Mouse (Mus musculus) intestine, embryonic 16.5 days (tissue): ENCODE data around the gene Csnk2a1. TPM values are rescaled to one million over a fixed set of nuclear protein-coding genes. Genes with fewer than 3 reads are reported as not detected.

Source experiments
- ATAC-seq: fragments of 200-750 bp; cut with Nextera tagmentation; 2 replicates; pipeline ENCODE4 v1.8.0; 2017; ENCODE audit warnings: moderate TSS enrichment, moderate library complexity
- H3K27ac ChIP-seq: fragments of 300-500 bp; sonication (generic); 2 replicates; pipeline ENCODE4 v1.5.1; 2014; ENCODE audit warnings: mild to moderate bottlenecking, low read length
- H3K27me3 ChIP-seq: fragments of 300-500 bp; sonication (generic); replicated peaks from 2 replicates; pipeline ENCODE4 v1.6.1; 2014; ENCODE audit warnings: low read length, control low read depth, mixed read lengths; ENCODE audit not compliant: control insufficient read depth, insufficient read depth
- H3K36me3 ChIP-seq: fragments of 300-500 bp; sonication (generic); 2 replicates; pipeline ENCODE4 v1.6.1; 2014; ENCODE audit warnings: low read length, control low read depth; ENCODE audit not compliant: control insufficient read depth, insufficient read depth
- H3K4me1 ChIP-seq: fragments of 300-500 bp; sonication (generic); 2 replicates; pipeline ENCODE4 v1.6.1; 2014; ENCODE audit warnings: low read length, control low read depth, mixed read lengths; ENCODE audit not compliant: control insufficient read depth, insufficient read depth
- H3K4me2 ChIP-seq: fragments of 300-500 bp; sonication (generic); 2 replicates; pipeline ENCODE4 v1.6.1; 2014; ENCODE audit warnings: low read depth, low read length, control low read depth
- H3K4me3 ChIP-seq: fragments of 300-500 bp; sonication (generic); 2 replicates; pipeline ENCODE4 v1.5.1; 2014; ENCODE audit warnings: mild to moderate bottlenecking, low read length
- H3K9ac ChIP-seq: fragments of 300-500 bp; sonication (generic); 2 replicates; pipeline ENCODE4 v1.6.1; 2014; ENCODE audit warnings: low read depth, low read length
- H3K9me3 ChIP-seq: fragments of 300-500 bp; sonication (generic); 2 replicates; pipeline ENCODE4 v1.6.1; 2016; ENCODE audit warnings: low read length, control low read depth; ENCODE audit not compliant: control insufficient read depth
- WGBS: fragments of 180-500 bp; shearing (Covaris S2); extraction: QIAGEN DNeasy Blood & Tissue Kit; methylation state at CpG from one replicate; pipeline ENCODE4 v1.1.7; 2014; 5-methylcytosine and 5-hydroxymethylcytosine counted together
- polyA plus RNA-seq: library from polyadenylated mRNA; unstranded; fragments of >200 nt; fragmentation: Nextera tagmentation; extraction: Ambion mirVana; gene quantifications from 2 replicates; pipeline ENCODE4 v1.2.1, GENCODE M21; 2015

Gene Csnk2a1
- polyA plus RNA-seq, 1 experiment from 2014 or later = 81.1 TPM

- H3K9me3 ChIP-seq = no peaks in the 10 kb centered on the region
- H3K4me1 ChIP-seq = no peaks in the 10 kb centered on the region; the same call in 1 of the 2 replicates
- H3K4me2 ChIP-seq = no peak overlapping the region
- no peak for ATAC-seq
- peaks cover 11% of the 10 kb centered on the region; the same call in 1 of the 2 replicates for H3K36me3 ChIP-seq
- no peak overlapping the region for H3K4me3 ChIP-seq
- H3K27ac ChIP-seq = no peak overlapping the region
- 80% methylated on average over 2 of the region's 2 CpGs for WGBS
- no peak overlapping the region for H3K9ac ChIP-seq
- H3K27me3 ChIP-seq = no peaks in the 10 kb centered on the region
Measured at GRCm38 (mm10) chr2:152302862-152303261, 76.2 kb downstream of the Csnk2a1 start.

- no peak overlapping the region for H3K9ac ChIP-seq
- no peaks in the 10 kb centered on the region for H3K27me3 ChIP-seq
- H3K4me3 ChIP-seq = no peak overlapping the region
- 59% methylated on average over 5 of the region's 5 CpGs for whole genome bisulfite sequencing
- peaks cover 18% of the 10 kb centered on the region for H3K36me3 ChIP-seq
- no peak for ATAC-seq
- H3K27ac ChIP-seq = no peak overlapping the region
- H3K9me3 ChIP-seq = no peaks in the 10 kb centered on the region
- no peaks in the 10 kb centered on the region; the same call in 1 of the 2 replicates for H3K4me1 ChIP-seq
- H3K4me2 ChIP-seq = no peak overlapping the region
Measured at GRCm38 (mm10) chr2:152303781-152304180, 77.1 kb downstream of the Csnk2a1 start.

GRCm38 (mm10) chr2:152305480-152305879 lies 78.8 kb downstream of the Csnk2a1 start:
- Histone ChIP-seq H3K27ac (no peak overlapping the region), H3K4me2 (no peak overlapping the region), H3K4me1 (no peaks in the 10 kb centered on the region; the same call in 1 of the 2 replicates), H3K9me3 (no peaks in the 10 kb centered on the region), H3K36me3 (peaks cover 27% of the 10 kb centered on the region), H3K27me3 (no peaks in the 10 kb centered on the region), H3K4me3 (no peak overlapping the region), H3K9ac (no peak overlapping the region)
- ATAC-seq = no peak
- WGBS = 93% methylated on average over 6 of the region's 6 CpGs

- H3K4me3 ChIP-seq = no peak overlapping the region
- no peak overlapping the region for H3K4me2 ChIP-seq
- no peak overlapping the region for H3K27ac ChIP-seq
- H3K27me3 ChIP-seq = no peaks in the 10 kb centered on the region
- no peaks in the 10 kb centered on the region; the same call in 1 of the 2 replicates for H3K4me1 ChIP-seq
- 90% methylated on average over 3 of the region's 3 CpGs for WGBS
- H3K9ac ChIP-seq = no peak overlapping the region
- ATAC-seq = no peak
- H3K9me3 ChIP-seq = no peaks in the 10 kb centered on the region
- H3K36me3 ChIP-seq = peaks cover 34% of the 10 kb centered on the region
Measured at GRCm38 (mm10) chr2:152307186-152307585, 80.5 kb downstream of the Csnk2a1 start.

- H3K9ac ChIP-seq = no peak overlapping the region
- H3K36me3 ChIP-seq = peaks cover 40% of the 10 kb centered on the region
- H3K4me3 ChIP-seq = no peak overlapping the region
- H3K4me1 ChIP-seq = no peaks in the 10 kb centered on the region
- no peak overlapping the region for H3K4me2 ChIP-seq
- no peaks in the 10 kb centered on the region for H3K27me3 ChIP-seq
- WGBS = 76% methylated on average over 7 of the region's 7 CpGs
- no peaks in the 10 kb centered on the region for H3K9me3 ChIP-seq
- no peak overlapping the region for H3K27ac ChIP-seq
- 0 out of 2 replicates have a peak, but pooled peaks have one; percentile 24 for ATAC-seq
Measured at GRCm38 (mm10) chr2:152312996-152313395, 86.4 kb downstream of the Csnk2a1 start.

GRCm38 (mm10) chr2:152313926-152314325 lies 87.3 kb downstream of the Csnk2a1 start:
- Histone ChIP-seq H3K27me3 (no peaks in the 10 kb centered on the region), H3K4me1 (no peaks in the 10 kb centered on the region), H3K4me3 (no peak overlapping the region), H3K36me3 (peaks cover 42% of the 10 kb centered on the region), H3K4me2 (no peak overlapping the region), H3K9ac (no peak overlapping the region), H3K9me3 (no peaks in the 10 kb centered on the region), H3K27ac (no peak overlapping the region)
- ATAC-seq = no peak
- WGBS = 89% methylated on average over 6 of the region's 6 CpGs

GRCm38 (mm10) chr2:152317054-152317453 lies 90.4 kb downstream of the Csnk2a1 start:
- H3K27me3 ChIP-seq = no peaks in the 10 kb centered on the region
- no peak overlapping the region for H3K4me3 ChIP-seq
- no peak overlapping the region for H3K9ac ChIP-seq
- no peaks in the 10 kb centered on the region for H3K4me1 ChIP-seq
- H3K9me3 ChIP-seq = no peaks in the 10 kb centered on the region
- no peak overlapping the region for H3K27ac ChIP-seq
- H3K36me3 ChIP-seq = peaks cover 30% of the 10 kb centered on the region
- no peak for ATAC-seq
- 85% methylated on average over 6 of the region's 6 CpGs for WGBS
- no peak overlapping the region for H3K4me2 ChIP-seq

GRCm38 (mm10) chr2:152321558-152321957 lies 94.9 kb downstream of the Csnk2a1 start:
- H3K4me2 ChIP-seq = no peak overlapping the region
- no peaks in the 10 kb centered on the region for H3K27me3 ChIP-seq
- H3K9ac ChIP-seq = no peak overlapping the region
- H3K4me1 ChIP-seq = no peaks in the 10 kb centered on the region
- H3K36me3 ChIP-seq = peaks cover 37% of the 10 kb centered on the region
- peak; percentile 44; the same call in 1 of the 2 replicates for ATAC-seq
- no peaks in the 10 kb centered on the region for H3K9me3 ChIP-seq
- no peak overlapping the region for H3K4me3 ChIP-seq
- H3K27ac ChIP-seq = no peak overlapping the region
- 79% methylated on average over 5 of the region's 5 CpGs for WGBS

- Histone ChIP-seq H3K36me3 (peaks cover 34% of the 10 kb centered on the region), H3K4me3 (no peak overlapping the region), H3K4me2 (no peak overlapping the region), H3K9ac (no peak overlapping the region), H3K27ac (no peak overlapping the region), H3K4me1 (no peaks in the 10 kb centered on the region), H3K9me3 (no peaks in the 10 kb centered on the region), H3K27me3 (no peaks in the 10 kb centered on the region)
- 94% methylated on average over 5 of the region's 6 CpGs for WGBS
- no peak for ATAC-seq
Measured at GRCm38 (mm10) chr2:152322198-152322597, 95.6 kb downstream of the Csnk2a1 start.

- no peak for ATAC-seq
- H3K9me3 ChIP-seq = no peaks in the 10 kb centered on the region
- H3K4me1 ChIP-seq = no peaks in the 10 kb centered on the region
- H3K27ac ChIP-seq = no peak overlapping the region
- no peak overlapping the region for H3K9ac ChIP-seq
- H3K4me2 ChIP-seq = no peak overlapping the region
- peaks cover 24% of the 10 kb centered on the region for H3K36me3 ChIP-seq
- no peak overlapping the region for H3K4me3 ChIP-seq
- WGBS = 94% methylated on average over 14 of the region's 14 CpGs
- H3K27me3 ChIP-seq = no peaks in the 10 kb centered on the region
Measured at GRCm38 (mm10) chr2:152323971-152324370, 97.3 kb downstream of the Csnk2a1 start.
